Mouse (Mus musculus) heart, adult 2 months (tissue): Measurements from ENCODE around the gene Guf1. TPM values are rescaled to one million over a fixed set of nuclear protein-coding genes. Genes with fewer than 3 reads are reported as not detected.

Experiments used
- DNase-seq, 2 experiments: peaks; one replicate each; pipeline ENCODE4 v3.0.0; 2021
- H3K27ac ChIP-seq: fragments of 200-600 bp; 2 replicates; pipeline ENCODE4 v1.8.1; 2022
- H3K27me3 ChIP-seq: fragments of 200-500 bp; 2 replicates; pipeline ENCODE4 v1.6.1; 2012; ENCODE audit warnings: mild to moderate bottlenecking, low read length, inconsistent platforms, mixed read lengths; ENCODE audit not compliant: control insufficient read depth, insufficient read depth
- H3K36me3 ChIP-seq: fragments of 200-500 bp; 2 replicates; pipeline ENCODE4 v1.6.1; 2012; ENCODE audit warnings: low read length, inconsistent platforms; ENCODE audit not compliant: control insufficient read depth, insufficient read depth
- H3K4me1 ChIP-seq: fragments of 200-500 bp; 2 replicates; pipeline ENCODE4 v1.6.1; 2011; ENCODE audit warnings: low read length; ENCODE audit not compliant: control insufficient read depth, insufficient read depth
- H3K4me3 ChIP-seq: fragments of 200-600 bp; 2 replicates; pipeline ENCODE4 v1.8.1; 2022
- H3K79me2 ChIP-seq: fragments of 200-500 bp; replicated peaks from 2 replicates; pipeline ENCODE4 v1.6.1; 2012; ENCODE audit warnings: mild to moderate bottlenecking, inconsistent platforms, low read length, moderate library complexity, mixed read lengths; ENCODE audit not compliant: control insufficient read depth, insufficient read depth
- H3K9ac ChIP-seq: fragments of 200-500 bp; 2 replicates; pipeline ENCODE4 v1.6.1; 2012; ENCODE audit warnings: low read depth, mild to moderate bottlenecking, control low read depth, inconsistent platforms, low read length, mixed read lengths
- CTCF ChIP-seq: fragments of 200-600 bp; IDR thresholded peaks from 2 replicates; pipeline ENCODE4 v1.8.1; 2022; ENCODE audit warnings: antibody characterized with exemption, mild to moderate bottlenecking, moderate library complexity
- EP300 ChIP-seq: fragments of 200-500 bp; IDR thresholded peaks from 2 replicates; pipeline ENCODE4 v1.6.1; 2011; ENCODE audit warnings: low read depth, low read length, control low read depth; ENCODE audit not compliant: insufficient read depth
- POLR2A ChIP-seq: fragments of 200-500 bp; IDR thresholded peaks from 2 replicates; pipeline ENCODE4 v1.6.1; 2011; ENCODE audit warnings: mild to moderate bottlenecking, low read depth, low read length, control low read depth; ENCODE audit not compliant: insufficient read depth
- WGBS: fragments of 180-500 bp; shearing (Covaris S2); methylation state at CpG from one replicate; pipeline ENCODE4 v1.1.7; 2018; 5-methylcytosine and 5-hydroxymethylcytosine counted together
- intact Hi-C: fragments of 180-260 bp; cut with DNase I; formaldehyde crosslinking; loops from one replicate; pipeline ENCODE4 v1.15.1; 2025
- polyA plus RNA-seq: library from polyadenylated mRNA; depleted of rRNA; stranded (reverse); fragments of >200 nt; gene quantifications from 2 replicates; pipeline ENCODE4 v1.2.3, GENCODE M21; 2012
- total RNA-seq, 2 experiments: library from RNA; stranded (reverse); gene quantifications; 2 replicates each; pipeline ENCODE4 v1.2.3; 2021

Guf1 gene
- total and polyA plus RNA-seq, 3 experiments, result 4.6 to 30.8 (median 27.5) TPM

- H3K4me3 ChIP-seq, result no peak overlapping the region
- H3K4me1 ChIP-seq, result no peaks in the 10 kb centered on the region
- H3K36me3 ChIP-seq, result no peaks in the 10 kb centered on the region; the same call in 1 of the 2 replicates
- TF ChIP-seq CTCF (0 out of 2 replicates have a peak, but pooled peaks have one; percentile 8), EP300 (no peak)
- no peak overlapping the region for H3K9ac ChIP-seq
- DNase-seq, result no peak
- no peak overlapping the region for H3K27ac ChIP-seq
- H3K27me3 ChIP-seq, result no peaks in the 10 kb centered on the region
- no peaks in the 10 kb centered on the region for H3K79me2 ChIP-seq
- intact Hi-C loops, result loop anchor here (10.0 kb wide), 1 partner anchor 1269 kb away; no protein-coding TSS in a partner anchor
Measured at GRCm38 (mm10) chr5:69523944-69524343, 32.8 kb upstream of the Guf1 start.

DNA sequence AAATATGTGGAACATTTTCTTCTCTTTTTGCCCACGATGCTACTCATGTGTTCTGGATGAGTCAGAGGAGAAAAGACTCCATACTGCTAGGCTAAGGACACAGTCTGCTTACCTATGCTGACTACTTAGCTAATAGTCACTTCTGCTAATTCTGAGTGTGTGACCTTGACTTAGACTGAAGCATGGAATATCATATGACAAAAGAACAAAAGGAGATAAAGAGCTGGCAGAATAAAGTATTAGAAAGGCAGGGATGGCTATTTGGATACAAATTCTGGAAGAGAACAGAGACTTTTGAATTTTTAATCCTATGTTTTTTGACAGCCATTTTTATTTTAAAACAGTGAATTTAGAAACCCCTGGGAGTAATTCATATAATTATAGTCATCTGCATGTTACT lies 15.0 kb upstream of the Guf1 start:
- no peak for DNase-seq
- no peak overlapping the region for H3K9ac ChIP-seq
- no peaks in the 10 kb centered on the region for H3K27me3 ChIP-seq
- H3K27ac ChIP-seq, result peak overlapping the region; percentile 94
- no peaks in the 10 kb centered on the region; the same call in 1 of the 2 replicates for H3K4me1 ChIP-seq
- H3K36me3 ChIP-seq, result peaks cover 4% of the 10 kb centered on the region
- intact Hi-C loops, result no loop called here
- no peaks in the 10 kb centered on the region for H3K79me2 ChIP-seq
- no peak for TF ChIP-seq EP300
- TF ChIP-seq CTCF, result no peak
- H3K4me3 ChIP-seq, result peak overlapping the region; percentile 47
- 50% methylated on average over 1 of the region's 1 CpGs for WGBS

- Histone ChIP-seq H3K79me2 (no peaks in the 10 kb centered on the region), H3K4me3 (peak within 1 kb of the TSS; percentile 47), H3K36me3 (peaks cover 4% of the 10 kb centered on the region), H3K4me1 (no peaks in the 10 kb centered on the region; the same call in 1 of the 2 replicates), H3K27me3 (no peaks in the 10 kb centered on the region), H3K9ac (no peak within 1 kb of the TSS; the same call in 1 of the 2 replicates), H3K27ac (peak within 1 kb of the TSS; percentile 94)
- WGBS, result 29% methylated on average over 4 of the region's 4 CpGs
- intact Hi-C loops, result no loop called here
- peak; percentile 57; the same call in 1 of the 2 replicates for TF ChIP-seq POLR2A
- no peak for TF ChIP-seq EP300
- TF ChIP-seq CTCF, result no peak
- DNase-seq, result peak; percentile 20 to 37
Measured at GRCm38 (mm10) chr5:69542489-69542888, 14.2 kb upstream of the Guf1 start, which contains the start of gene Yipf7. Gene Yipf7, minus strand, starts transcription at chr5:69542648.

DNA sequence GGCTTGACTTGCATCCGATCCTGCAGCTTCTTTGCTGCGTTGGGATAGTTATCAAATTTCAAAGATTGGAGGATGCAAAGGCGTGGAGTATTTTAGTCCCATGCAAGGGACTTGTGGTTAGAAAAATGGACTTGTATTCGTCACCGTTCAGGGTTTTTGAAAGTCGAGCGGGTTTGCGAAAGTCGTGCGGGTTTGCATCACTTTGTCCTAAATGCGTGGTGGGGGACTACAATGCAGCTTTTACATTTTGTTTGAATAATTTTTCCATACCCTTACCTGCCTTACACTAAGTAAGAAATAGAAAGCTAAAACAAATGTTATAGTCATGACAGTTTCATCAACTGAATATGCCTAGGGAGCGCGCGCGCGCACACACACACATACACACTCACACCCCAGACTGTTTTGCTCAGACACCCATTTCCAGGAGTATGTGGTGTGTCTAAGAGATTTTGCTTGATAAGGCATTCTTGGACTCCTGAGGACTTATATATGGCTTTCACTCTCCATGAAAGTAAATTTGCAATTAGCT lies 747 bp downstream of the Guf1 start:
- Histone ChIP-seq H3K36me3 (peaks cover 7% of the 10 kb centered on the region), H3K79me2 (no peaks in the 10 kb centered on the region), H3K27ac (peak overlapping the region; percentile 94), H3K4me3 (peak overlapping the region; percentile 93), H3K9ac (peak overlapping the region; percentile 94), H3K4me1 (no peaks in the 10 kb centered on the region; the same call in none of the 2 replicates), H3K27me3 (no peaks in the 10 kb centered on the region)
- TF ChIP-seq EP300, result no peak
- TF ChIP-seq CTCF, result no peak
- TF ChIP-seq POLR2A, result no peak
- no peak for DNase-seq
- intact Hi-C loops, result loop anchor here (2.0 kb wide), 1 partner anchor 33 kb away; no protein-coding TSS in a partner anchor
- 10% methylated on average over 16 of the region's 16 CpGs for WGBS

DNA sequence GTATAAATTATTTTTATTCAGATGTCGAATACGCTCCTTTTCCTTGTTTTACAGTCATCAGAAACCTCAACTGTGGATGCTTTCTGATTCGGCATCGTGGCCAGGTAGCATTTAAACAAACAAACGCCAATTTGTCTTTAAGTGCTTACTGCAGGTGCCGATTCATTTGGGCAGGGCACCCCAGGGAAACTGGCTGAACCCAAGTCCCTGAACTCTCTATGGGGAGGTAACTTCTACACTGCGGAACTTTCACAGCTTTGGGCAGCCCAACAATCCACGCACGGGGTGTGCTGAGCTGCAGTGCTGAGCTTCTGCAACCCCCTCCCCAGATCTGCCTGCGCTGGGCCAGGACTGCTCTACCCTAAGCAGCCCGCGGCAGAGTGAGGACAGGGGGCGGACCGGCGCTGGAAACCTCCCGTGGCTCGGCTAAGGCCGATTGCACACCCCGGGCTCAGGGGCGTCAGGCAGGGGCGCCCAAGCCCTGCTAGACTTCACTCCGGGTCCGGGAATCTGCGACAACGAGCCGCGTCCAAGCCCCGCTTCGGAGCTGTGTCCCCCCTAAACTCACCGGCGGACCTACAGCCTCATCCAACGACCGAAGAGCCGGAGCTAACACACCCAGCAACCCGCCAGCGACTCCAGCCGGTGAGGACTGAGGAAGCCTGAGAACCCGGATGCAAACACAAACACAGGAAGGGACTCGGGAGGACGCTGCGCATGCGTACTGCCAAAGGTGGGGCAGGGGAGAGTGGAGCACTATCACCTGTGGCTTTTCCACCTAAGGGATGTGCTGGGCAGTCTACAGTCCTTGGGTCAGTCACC lies 35.1 kb downstream of the Guf1 start, which contains the start of gene Gnpda2:
TSS of gene Gnpda2 (minus strand) at position 701 of the 822 bp plus-strand sequence.
- Histone ChIP-seq H3K4me1 (peaks cover 3% of the 10 kb centered on the region; the same call in 1 of the 2 replicates), H3K36me3 (peaks cover 5% of the 10 kb centered on the region; the same call in 1 of the 2 replicates), H3K27ac (peak within 1 kb of the TSS; percentile 79), H3K4me3 (peak within 1 kb of the TSS; percentile 76), H3K9ac (peak within 1 kb of the TSS; percentile 87), H3K27me3 (no peaks in the 10 kb centered on the region), H3K79me2 (no peaks in the 10 kb centered on the region)
- peak; percentile 84 to 87 for DNase-seq
- intact Hi-C loops, result loop anchor here (2.0 kb wide), 1 partner anchor 35 kb away; the partner anchor contains the start of gene Guf1
- WGBS, result 3% methylated on average over 42 of the region's 42 CpGs
- TF ChIP-seq CTCF (peak; percentile 56), POLR2A (peak; percentile 89), EP300 (0 out of 2 replicates have a peak, but pooled peaks have one; percentile 41)

DNA sequence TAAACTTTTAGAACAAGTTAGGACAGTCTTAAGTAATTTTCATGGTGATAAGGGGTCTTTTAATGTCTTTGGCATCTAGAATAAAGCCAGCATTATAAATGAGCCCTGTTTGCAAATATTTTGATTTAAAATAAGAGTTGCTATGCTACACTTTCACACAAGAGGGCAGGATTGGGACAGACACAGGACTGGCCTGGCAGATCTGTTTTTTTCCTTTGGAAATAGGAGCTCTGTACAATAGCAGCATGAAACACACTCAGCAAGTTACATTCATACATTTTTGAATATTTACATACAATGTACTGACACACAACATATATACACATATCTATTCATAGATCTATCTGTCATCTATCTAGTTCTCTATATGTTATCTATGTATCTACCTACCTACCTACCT lies 44.3 kb downstream of the Guf1 start:
- H3K9ac ChIP-seq, result no peak overlapping the region
- H3K79me2 ChIP-seq, result no peaks in the 10 kb centered on the region

More for the DNA sequence above, 44.3 kb downstream of the Guf1 start:
- H3K4me1 ChIP-seq, result no peaks in the 10 kb centered on the region
- no peak for DNase-seq
- H3K27ac ChIP-seq, result no peak overlapping the region
- peak; percentile 62 for TF ChIP-seq CTCF
- TF ChIP-seq EP300, result no peak
- TF ChIP-seq POLR2A, result no peak
- no peaks in the 10 kb centered on the region for H3K36me3 ChIP-seq
- no peaks in the 10 kb centered on the region for H3K27me3 ChIP-seq
- H3K4me3 ChIP-seq, result no peak overlapping the region
- intact Hi-C loops, result no loop called here
